Mouse (Mus musculus) heart, postnatal 0 days (tissue): ENCODE measurements around the gene Ccdc174.

Experiments used
- CTCF ChIP-seq: IDR thresholded peaks from 2 replicates; pipeline ENCODE4 v1.5.1; 2016; ENCODE audit warnings: antibody characterized with exemption, control low read depth, low read depth
- EP300 ChIP-seq: IDR thresholded peaks from 2 replicates; pipeline ENCODE4 v1.6.1; 2016; ENCODE audit warnings: antibody characterized with exemption, low read depth

- TF ChIP-seq CTCF (no peak), EP300 (no peak)
These were observed 11.5 kb downstream of the Ccdc174 start for GRCm38 (mm10) chr6:91889255-91889906.
